Mouse (Mus musculus): Measurements from ENCODE around the gene Bag6. TPM values are rescaled to one million over a fixed set of nuclear protein-coding genes. Genes with fewer than 3 reads are reported as not detected.

Bag6 gene
- total RNA-seq, 2 experiments from 2014 or later, result 23.8 to 48.1 TPM

GRCm38 (mm10) chr17:35139269-35139668 lies 4.3 kb downstream of the Bag6 start:
- ATAC-seq (replicated peaks; ENCODE audit: low FRiP score, poor library complexity, severe bottlenecking), result no peak

GRCm38 (mm10) chr17:35140490-35140996 lies 5.6 kb downstream of the Bag6 start:
- no peak for ATAC-seq (replicated peaks; ENCODE audit: low FRiP score, poor library complexity, severe bottlenecking)

- ATAC-seq (replicated peaks; ENCODE audit: low FRiP score, poor library complexity, severe bottlenecking), result no peak
These were observed 7.0 kb downstream of the Bag6 start for GRCm38 (mm10) chr17:35141971-35142370.

- no peak for ATAC-seq (replicated peaks; ENCODE audit: low FRiP score, poor library complexity, severe bottlenecking)
These were observed 11.2 kb downstream of the Bag6 start for GRCm38 (mm10) chr17:35146139-35146538.

- ATAC-seq (replicated peaks; ENCODE audit: low FRiP score, poor library complexity, severe bottlenecking), result no peak
These were observed 12.4 kb downstream of the Bag6 start for GRCm38 (mm10) chr17:35147348-35147747.

- ATAC-seq (replicated peaks; ENCODE audit: low FRiP score, poor library complexity, severe bottlenecking), result no peak
These were observed 13.1 kb downstream of the Bag6 start for GRCm38 (mm10) chr17:35147922-35148639.

GRCm38 (mm10) chr17:35152121-35152520 lies 17.1 kb downstream of the Bag6 start:
- no peak for ATAC-seq (replicated peaks; ENCODE audit: low FRiP score, poor library complexity, severe bottlenecking)

GRCm38 (mm10) chr17:35153077-35153476 lies 18.1 kb downstream of the Bag6 start:
- no peak for ATAC-seq (replicated peaks; ENCODE audit: low FRiP score, poor library complexity, severe bottlenecking)

- no peak for ATAC-seq (replicated peaks; ENCODE audit: low FRiP score, poor library complexity, severe bottlenecking)
These were observed 19.0 kb downstream of the Bag6 start for GRCm38 (mm10) chr17:35153931-35154330.

- no peak for ATAC-seq (replicated peaks; ENCODE audit: low FRiP score, poor library complexity, severe bottlenecking)
These were observed 19.6 kb downstream of the Bag6 start for GRCm38 (mm10) chr17:35154616-35155015.

- ATAC-seq (replicated peaks; ENCODE audit: low FRiP score, poor library complexity, severe bottlenecking), result no peak
These were observed 20.5 kb downstream of the Bag6 start for GRCm38 (mm10) chr17:35155451-35155850.

GRCm38 (mm10) chr17:35156461-35157200 lies 21.7 kb downstream of the Bag6 start:
- no peak for ATAC-seq (replicated peaks; ENCODE audit: low FRiP score, poor library complexity, severe bottlenecking)

GRCm38 (mm10) chr17:35157254-35157653 lies 22.3 kb downstream of the Bag6 start:
- no peak for ATAC-seq (replicated peaks; ENCODE audit: low FRiP score, poor library complexity, severe bottlenecking)

- ATAC-seq (replicated peaks; ENCODE audit: low FRiP score, poor library complexity, severe bottlenecking), result no peak
These were observed 22.7 kb downstream of the Bag6 start for GRCm38 (mm10) chr17:35157661-35158175.

GRCm38 (mm10) chr17:35158850-35159593 lies 24.0 kb downstream of the Bag6 start:
- ATAC-seq (replicated peaks; ENCODE audit: low FRiP score, poor library complexity, severe bottlenecking), result no peak

GRCm38 (mm10) chr17:35159638-35160037 lies 24.7 kb downstream of the Bag6 start:
- ATAC-seq (replicated peaks; ENCODE audit: low FRiP score, poor library complexity, severe bottlenecking), result no peak

- ATAC-seq (replicated peaks; ENCODE audit: low FRiP score, poor library complexity, severe bottlenecking), result no peak
These were observed 26.4 kb downstream of the Bag6 start for GRCm38 (mm10) chr17:35161421-35161820.

- ATAC-seq (replicated peaks; ENCODE audit: low FRiP score, poor library complexity, severe bottlenecking), result no peak
These were observed 27.1 kb downstream of the Bag6 start for GRCm38 (mm10) chr17:35162121-35162520.

- no peak for ATAC-seq (replicated peaks; ENCODE audit: low FRiP score, poor library complexity, severe bottlenecking)
These were observed 27.8 kb downstream of the Bag6 start for GRCm38 (mm10) chr17:35162730-35163129.

All from erythroblast, adult 5-6 weeks (primary cell).